Mouse (Mus musculus) neural tube, embryonic 11.5 days (tissue): Measurements from ENCODE around the gene Hsd3b7. TPM values are rescaled to one million over a fixed set of nuclear protein-coding genes. Genes with fewer than 3 reads are reported as not detected.

Experiments used
- ATAC-seq: fragments of 200-750 bp; cut with Nextera tagmentation; 2 replicates; pipeline ENCODE4 v1.8.0; 2017; ENCODE audit warnings: moderate number of reproducible peaks, mild to moderate bottlenecking, moderate TSS enrichment, moderate library complexity; ENCODE audit not compliant: insufficient read depth, low FRiP score, low TSS enrichment
- DNase-seq: peaks from one replicate; pipeline ENCODE4 v3.0.0-alpha.2; 2015; ENCODE audit warnings: low spot score
- H3K27ac ChIP-seq: fragments of 300-500 bp; sonication (generic); 2 replicates; pipeline ENCODE4 v1.5.1; 2014; ENCODE audit warnings: low read depth, mild to moderate bottlenecking, low read length
- H3K27me3 ChIP-seq: fragments of 300-500 bp; sonication (generic); 2 replicates; pipeline ENCODE4 v1.6.1; 2014; ENCODE audit warnings: mild to moderate bottlenecking, low read length, mixed read lengths; ENCODE audit not compliant: control insufficient read depth, insufficient read depth
- H3K36me3 ChIP-seq: fragments of 300-500 bp; sonication (generic); 2 replicates; pipeline ENCODE4 v1.6.1; 2014; ENCODE audit warnings: mild to moderate bottlenecking, low read length, moderate library complexity, mixed read lengths; ENCODE audit not compliant: control insufficient read depth, insufficient read depth
- H3K4me1 ChIP-seq: fragments of 300-500 bp; sonication (generic); 2 replicates; pipeline ENCODE4 v1.6.1; 2014; ENCODE audit warnings: low read length, mixed read lengths; ENCODE audit not compliant: control insufficient read depth, insufficient read depth
- H3K4me2 ChIP-seq: fragments of 300-500 bp; sonication (generic); 2 replicates; pipeline ENCODE4 v1.6.1; 2014; ENCODE audit warnings: low read depth, mild to moderate bottlenecking, moderate library complexity
- H3K4me3 ChIP-seq: fragments of 300-500 bp; sonication (generic); 2 replicates; pipeline ENCODE4 v1.5.1; 2014; ENCODE audit warnings: low read depth, low read length
- H3K9ac ChIP-seq: fragments of 300-500 bp; sonication (generic); 2 replicates; pipeline ENCODE4 v1.6.1; 2014; ENCODE audit warnings: mild to moderate bottlenecking, low read length
- H3K9me3 ChIP-seq: fragments of 300-500 bp; sonication (generic); 2 replicates; pipeline ENCODE4 v1.6.1; 2016; ENCODE audit warnings: low read length; ENCODE audit not compliant: control insufficient read depth
- WGBS: fragments of 180-500 bp; shearing (Covaris S2); extraction: QIAGEN DNeasy Blood & Tissue Kit; methylation state at CpG from one replicate; pipeline ENCODE4 v1.1.7; 2014; 5-methylcytosine and 5-hydroxymethylcytosine counted together
- polyA plus RNA-seq: library from polyadenylated mRNA; unstranded; fragments of >200 nt; fragmentation: Nextera tagmentation; extraction: Ambion mirVana; gene quantifications from 2 replicates; pipeline ENCODE4 v1.2.1, GENCODE M21; 2014

Gene Hsd3b7
- polyA plus RNA-seq = 7.1 and 8.3 TPM in 2 replicates

DNA sequence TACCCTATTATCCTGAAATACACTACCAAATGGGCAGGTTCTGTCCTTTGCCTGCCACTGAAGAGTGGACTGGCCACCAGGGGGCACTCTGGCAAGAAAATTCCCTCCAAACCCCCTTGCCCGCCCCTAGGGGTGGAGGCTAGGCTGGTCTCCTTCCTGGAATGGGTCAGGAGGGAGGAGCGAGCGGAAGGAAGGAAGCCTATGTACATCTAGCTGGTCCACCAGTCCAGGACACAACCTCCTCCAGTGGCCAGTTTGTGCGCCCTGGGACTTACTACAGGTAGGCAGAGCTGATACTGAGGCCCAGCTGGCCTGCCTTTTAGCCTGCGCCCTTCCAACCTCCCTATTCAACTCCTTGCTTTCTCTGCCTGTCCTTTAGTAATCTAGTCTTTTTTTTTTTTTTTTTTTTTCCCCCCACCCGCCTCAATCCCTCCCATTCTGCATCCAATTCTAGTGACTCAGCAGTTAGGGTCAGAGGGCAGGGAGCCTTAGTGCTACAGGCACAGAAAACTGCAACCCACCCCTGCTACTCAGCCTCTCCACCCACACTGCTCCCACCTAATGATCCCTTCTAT lies at the start of gene Hsd3b7:
TSS of gene Hsd3b7 (plus strand) at position 170 of the 575 bp plus-strand sequence.
- H3K36me3 ChIP-seq = peaks cover 20% of the 10 kb centered on the region

DNA sequence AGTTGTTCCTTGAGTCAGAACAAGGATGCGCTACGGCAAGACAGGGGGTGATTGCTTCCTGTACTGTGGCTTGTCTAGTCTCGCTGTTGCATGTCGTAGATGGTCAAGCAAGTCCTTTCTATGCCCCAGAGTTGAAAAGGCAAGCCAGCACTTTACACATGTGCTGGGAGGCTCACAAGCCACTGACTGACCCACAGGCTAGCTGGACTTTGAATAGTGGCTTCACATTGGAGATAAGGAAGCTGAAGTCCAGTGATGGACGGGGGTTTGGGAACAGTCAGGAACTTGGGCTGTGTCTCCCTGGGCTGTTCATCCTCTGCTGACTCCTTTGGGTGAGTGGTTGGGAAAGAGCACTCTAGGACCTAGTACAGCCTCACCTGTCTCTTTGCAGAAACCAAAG lies 48.8 kb upstream of the Hsd3b7 start:
- Histone ChIP-seq H3K27ac (no peak overlapping the region), H3K9ac (no peak overlapping the region), H3K36me3 (peaks cover 31% of the 10 kb centered on the region), H3K27me3 (no peaks in the 10 kb centered on the region), H3K4me1 (peaks cover 3% of the 10 kb centered on the region; the same call in 1 of the 2 replicates), H3K4me3 (no peak overlapping the region), H3K4me2 (no peak overlapping the region), H3K9me3 (no peaks in the 10 kb centered on the region)
- WGBS = 93% methylated on average over 5 of the region's 5 CpGs
- DNase-seq (no peak), ATAC-seq (no peak)

More for the DNA sequence above, at the start of gene Hsd3b7:
- Histone ChIP-seq H3K4me2 (no peak within 1 kb of the TSS), H3K4me3 (no peak within 1 kb of the TSS), H3K9ac (no peak within 1 kb of the TSS), H3K27ac (no peak within 1 kb of the TSS), H3K9me3 (no peaks in the 10 kb centered on the region), H3K27me3 (no peaks in the 10 kb centered on the region), H3K4me1 (no peaks in the 10 kb centered on the region)
- WGBS = 33% methylated on average over 6 of the region's 6 CpGs
- DNase-seq (peak; percentile 91), ATAC-seq (peak; percentile 71)

DNA sequence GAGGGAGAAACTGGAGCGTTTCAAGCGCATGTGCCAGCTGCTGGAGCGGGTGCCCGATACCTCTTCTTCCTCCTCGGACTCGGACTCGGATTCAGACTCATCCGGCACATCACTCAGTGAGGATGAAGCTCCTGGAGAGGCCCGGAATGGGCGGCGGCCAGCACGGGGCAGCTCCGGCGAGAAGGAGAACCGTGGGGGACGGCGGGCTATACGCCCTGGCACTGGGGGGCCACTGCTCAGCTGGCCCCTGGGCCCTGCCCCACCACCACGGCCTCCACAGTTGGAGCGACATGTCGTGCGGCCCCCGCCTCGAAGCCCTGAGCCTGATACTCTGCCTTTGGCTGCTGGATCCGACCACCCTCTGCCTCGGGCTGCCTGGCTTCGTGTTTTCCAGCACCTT lies 48.3 kb upstream of the Hsd3b7 start:
- peaks cover 31% of the 10 kb centered on the region for H3K36me3 ChIP-seq
- H3K4me1 ChIP-seq = peaks cover 3% of the 10 kb centered on the region
- no peak overlapping the region; the same call in 1 of the 2 replicates for H3K4me3 ChIP-seq
- ATAC-seq (no peak), DNase-seq (no peak)
- H3K9me3 ChIP-seq = no peaks in the 10 kb centered on the region
- H3K9ac ChIP-seq = no peak overlapping the region
- no peaks in the 10 kb centered on the region for H3K27me3 ChIP-seq
- WGBS = 97% methylated on average over 27 of the region's 27 CpGs
- H3K27ac ChIP-seq = no peak overlapping the region
- H3K4me2 ChIP-seq = no peak overlapping the region

DNA sequence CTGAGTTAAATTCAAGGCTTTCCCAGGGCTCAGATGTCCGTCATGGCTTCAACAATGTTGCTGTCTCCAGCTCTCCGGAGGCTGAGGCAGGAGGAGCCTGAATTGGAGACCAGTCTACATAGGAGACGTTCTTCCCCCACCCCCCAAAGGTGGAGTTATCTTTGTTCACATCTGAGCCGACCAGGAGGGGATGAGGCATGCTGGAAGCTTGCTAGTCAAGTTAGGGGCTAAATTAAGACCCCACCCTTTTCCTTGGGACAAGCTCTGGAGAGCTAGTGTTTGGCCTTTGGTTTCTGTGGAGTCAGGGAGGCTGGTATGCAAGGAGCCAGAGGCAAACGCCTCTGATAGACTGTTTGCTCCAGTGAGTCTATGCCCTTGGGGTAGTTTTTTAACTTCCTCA lies 47.2 kb upstream of the Hsd3b7 start:
- Histone ChIP-seq H3K4me3 (no peak overlapping the region), H3K36me3 (peaks cover 36% of the 10 kb centered on the region), H3K27me3 (no peaks in the 10 kb centered on the region), H3K9ac (no peak overlapping the region), H3K4me1 (no peaks in the 10 kb centered on the region; the same call in 1 of the 2 replicates), H3K4me2 (no peak overlapping the region), H3K9me3 (no peaks in the 10 kb centered on the region), H3K27ac (no peak overlapping the region)
- DNase-seq (no peak), ATAC-seq (no peak)
- 87% methylated on average over 5 of the region's 5 CpGs for WGBS

DNA sequence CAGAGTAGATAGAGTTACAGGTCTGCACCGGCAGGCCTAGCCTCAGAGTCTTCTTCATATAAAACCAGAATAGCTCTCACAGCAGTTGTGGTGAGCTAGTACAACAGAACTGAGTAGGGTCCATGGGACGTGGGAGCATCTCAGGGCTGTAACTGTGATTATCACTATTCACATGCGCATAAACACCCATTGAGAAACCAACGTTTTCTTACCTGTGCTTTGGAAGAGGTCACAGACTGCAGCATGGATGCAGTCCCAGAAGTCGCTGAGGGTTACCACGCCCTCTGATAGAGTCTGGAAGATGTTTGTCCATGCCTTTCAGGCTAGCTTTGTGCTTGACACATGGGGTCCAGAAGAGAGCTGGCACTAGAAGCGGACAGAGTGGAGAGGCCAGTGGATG lies 46.7 kb upstream of the Hsd3b7 start:
- ATAC-seq = no peak
- H3K36me3 ChIP-seq = peaks cover 34% of the 10 kb centered on the region
- 92% methylated on average over 7 of the region's 7 CpGs for WGBS

DNA sequence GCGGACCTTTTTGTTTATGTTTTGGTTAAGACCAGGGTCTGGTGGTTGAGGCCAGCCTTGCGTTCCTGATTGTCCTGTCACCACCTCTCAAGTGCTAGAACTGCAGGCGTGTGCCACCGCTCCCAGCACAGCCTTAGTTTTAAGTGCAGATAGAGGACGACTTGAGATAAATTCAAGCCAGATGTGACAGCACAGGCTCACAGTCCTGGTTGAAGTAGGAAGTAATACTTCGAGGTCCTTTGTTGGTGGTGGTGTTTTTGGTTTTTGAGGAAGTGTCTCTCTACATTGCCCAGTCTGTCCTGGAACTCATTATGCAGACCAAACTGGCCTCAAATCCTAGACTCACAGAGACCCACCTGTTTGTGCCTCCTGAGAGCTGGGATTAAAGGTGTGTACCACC lies 40.7 kb upstream of the Hsd3b7 start:
- no peak overlapping the region for H3K9ac ChIP-seq

More for the DNA sequence above, 46.7 kb upstream of the Hsd3b7 start:
- Histone ChIP-seq H3K4me2 (no peak overlapping the region), H3K4me1 (no peaks in the 10 kb centered on the region; the same call in 1 of the 2 replicates), H3K9ac (no peak overlapping the region), H3K27ac (no peak overlapping the region), H3K27me3 (no peaks in the 10 kb centered on the region), H3K4me3 (no peak overlapping the region), H3K9me3 (no peaks in the 10 kb centered on the region)
- no peak for DNase-seq

DNA sequence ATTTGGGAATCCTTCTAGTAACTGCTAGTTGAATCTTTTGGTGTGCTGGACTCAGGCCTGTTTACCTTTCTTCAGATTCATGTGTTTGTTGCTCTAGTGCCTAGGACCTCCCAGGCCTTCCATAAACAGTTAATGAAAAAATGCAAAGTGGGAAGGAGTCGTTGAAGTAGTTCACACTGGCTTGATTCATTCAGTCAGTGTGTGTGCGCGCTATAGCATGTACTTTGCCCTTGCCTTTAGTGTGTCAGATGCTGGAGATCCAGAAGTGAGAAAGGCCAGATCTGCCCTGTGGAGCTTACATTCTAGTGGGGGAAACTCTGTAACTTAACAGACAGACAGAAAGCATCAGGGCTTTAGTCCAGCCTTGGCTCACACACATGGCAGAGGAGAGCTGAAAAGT lies 39.9 kb upstream of the Hsd3b7 start:
- H3K9me3 ChIP-seq = no peaks in the 10 kb centered on the region
- WGBS = 96% methylated on average over 3 of the region's 3 CpGs
- H3K4me1 ChIP-seq = no peaks in the 10 kb centered on the region; the same call in 1 of the 2 replicates
- H3K4me2 ChIP-seq = no peak overlapping the region
- H3K27ac ChIP-seq = no peak overlapping the region
- DNase-seq (no peak), ATAC-seq (no peak)
- peaks cover 18% of the 10 kb centered on the region for H3K36me3 ChIP-seq
- H3K27me3 ChIP-seq = no peaks in the 10 kb centered on the region
- H3K4me3 ChIP-seq = no peak overlapping the region
- H3K9ac ChIP-seq = no peak overlapping the region

More for the DNA sequence above, 40.7 kb upstream of the Hsd3b7 start:
- Histone ChIP-seq H3K9me3 (no peaks in the 10 kb centered on the region), H3K4me3 (no peak overlapping the region), H3K27me3 (no peaks in the 10 kb centered on the region), H3K4me1 (no peaks in the 10 kb centered on the region; the same call in 1 of the 2 replicates), H3K27ac (no peak overlapping the region), H3K4me2 (no peak overlapping the region), H3K36me3 (peaks cover 18% of the 10 kb centered on the region)
- DNase-seq (no peak), ATAC-seq (no peak)
- 64% methylated on average over 6 of the region's 6 CpGs for WGBS

DNA sequence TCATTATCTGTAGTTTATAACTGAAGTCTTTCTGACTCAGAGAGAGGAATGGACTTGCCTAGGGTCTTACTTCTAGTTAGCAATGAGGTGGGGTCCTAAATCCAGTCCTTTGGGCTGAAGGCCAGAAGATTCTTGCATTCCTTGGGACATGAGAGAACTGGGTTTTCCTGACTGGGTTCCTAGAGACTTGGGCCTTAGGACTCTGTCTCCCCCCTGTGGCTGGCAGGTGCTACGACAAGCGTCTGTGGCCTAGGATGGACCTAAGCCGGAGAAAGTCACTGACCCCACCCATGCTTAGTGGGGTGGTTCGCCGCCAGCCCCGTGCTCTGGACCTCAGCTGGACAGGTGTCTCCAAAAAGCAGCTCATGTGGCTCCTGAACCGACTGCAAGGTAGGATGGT lies 39.4 kb upstream of the Hsd3b7 start:
- Histone ChIP-seq H3K27me3 (no peaks in the 10 kb centered on the region), H3K4me3 (no peak overlapping the region), H3K4me1 (no peaks in the 10 kb centered on the region; the same call in 1 of the 2 replicates), H3K27ac (no peak overlapping the region), H3K4me2 (no peak overlapping the region), H3K36me3 (peaks cover 21% of the 10 kb centered on the region), H3K9ac (no peak overlapping the region), H3K9me3 (no peaks in the 10 kb centered on the region)
- no peak for ATAC-seq
- peak; percentile 74 for DNase-seq
- WGBS = 49% methylated on average over 7 of the region's 7 CpGs

DNA sequence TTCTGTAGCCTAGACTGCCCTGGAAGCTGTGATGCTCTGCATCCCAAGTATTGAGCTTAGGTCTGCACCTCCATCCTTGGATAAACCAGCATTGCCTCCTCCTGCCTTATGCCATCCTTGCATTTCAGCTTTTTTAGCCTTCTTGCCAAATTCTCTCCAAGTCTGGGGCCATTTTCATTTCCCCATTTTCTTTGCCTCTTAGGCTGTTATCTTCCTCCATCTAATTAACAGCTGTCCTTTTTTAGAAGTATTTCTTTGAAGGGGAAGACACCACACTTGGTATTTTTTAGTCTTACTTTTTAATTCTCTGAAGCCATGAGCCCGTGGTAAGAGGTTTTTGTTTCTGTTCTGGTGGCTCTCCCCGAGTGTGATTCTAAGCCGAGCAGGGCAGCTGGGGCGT lies 36.8 kb upstream of the Hsd3b7 start:
- DNase-seq (no peak), ATAC-seq (no peak)
- Histone ChIP-seq H3K4me2 (no peak overlapping the region), H3K27ac (no peak overlapping the region), H3K9ac (no peak overlapping the region), H3K27me3 (no peaks in the 10 kb centered on the region), H3K36me3 (peaks cover 29% of the 10 kb centered on the region), H3K4me3 (no peak overlapping the region), H3K4me1 (peaks cover 3% of the 10 kb centered on the region; the same call in 1 of the 2 replicates), H3K9me3 (no peaks in the 10 kb centered on the region)
- 86% methylated on average over 4 of the region's 4 CpGs for WGBS
